Mouse (Mus musculus) spleen, adult 2 months (tissue): ENCODE data around the gene Glud1. TPM values are rescaled to one million over a fixed set of nuclear protein-coding genes. Genes with fewer than 3 reads are reported as not detected.

ENCODE experiments used
- DNase-seq, 2 experiments: peaks; one replicate each; pipeline versions ENCODE4 v3.0.0 to v3.0.0-alpha.2; 2012 to 2021; ENCODE audit warnings: low spot score in 2 of 2, low read depth in 1 of 2
- H3K27ac ChIP-seq: fragments of 200-500 bp; 2 replicates; pipeline ENCODE4 v1.5.1; 2012; ENCODE audit warnings: low read length, inconsistent platforms; ENCODE audit not compliant: insufficient read depth
- H3K27me3 ChIP-seq: fragments of 200-500 bp; 2 replicates; pipeline ENCODE4 v1.6.1; 2012; ENCODE audit warnings: mild to moderate bottlenecking, moderate library complexity, low read length, inconsistent platforms; ENCODE audit not compliant: control insufficient read depth, insufficient read depth
- H3K36me3 ChIP-seq: fragments of 200-500 bp; 2 replicates; pipeline ENCODE4 v1.6.1; 2012; ENCODE audit warnings: mild to moderate bottlenecking, low read length, inconsistent platforms; ENCODE audit not compliant: control insufficient read depth, insufficient read depth
- H3K4me1 ChIP-seq: fragments of 200-500 bp; 2 replicates; pipeline ENCODE4 v1.6.1; 2011; ENCODE audit warnings: inconsistent platforms; ENCODE audit not compliant: control insufficient read depth, insufficient read depth, insufficient read length
- H3K4me3 ChIP-seq: fragments of 200-500 bp; 2 replicates; pipeline ENCODE4 v1.5.1; 2011; ENCODE audit warnings: mild to moderate bottlenecking, inconsistent platforms; ENCODE audit not compliant: insufficient read depth, insufficient read length; ENCODE audit errors: extremely low read depth
- CTCF ChIP-seq: fragments of 200-500 bp; IDR thresholded peaks from 2 replicates; pipeline ENCODE4 v1.5.1; 2011; ENCODE audit warnings: mild to moderate bottlenecking, inconsistent platforms; ENCODE audit not compliant: insufficient read depth, insufficient read length, insufficient replicate concordance; ENCODE audit errors: extremely low read depth
- POLR2A ChIP-seq: fragments of 200-500 bp; IDR thresholded peaks from 2 replicates; pipeline ENCODE4 v1.6.1; 2011; ENCODE audit warnings: low read depth, low read length, inconsistent platforms
- WGBS: fragments of 180-500 bp; shearing (Covaris S2); methylation state at CpG from one replicate; pipeline ENCODE4 v1.1.7; 2018; 5-methylcytosine and 5-hydroxymethylcytosine counted together
- polyA plus RNA-seq: library from polyadenylated mRNA; depleted of rRNA; stranded (reverse); fragments of >200 nt; gene quantifications from 2 replicates; pipeline ENCODE4 v1.2.3, GENCODE M21; 2012

Glud1 gene
- polyA plus RNA-seq, 1 experiment, result 47.7 TPM

DNA sequence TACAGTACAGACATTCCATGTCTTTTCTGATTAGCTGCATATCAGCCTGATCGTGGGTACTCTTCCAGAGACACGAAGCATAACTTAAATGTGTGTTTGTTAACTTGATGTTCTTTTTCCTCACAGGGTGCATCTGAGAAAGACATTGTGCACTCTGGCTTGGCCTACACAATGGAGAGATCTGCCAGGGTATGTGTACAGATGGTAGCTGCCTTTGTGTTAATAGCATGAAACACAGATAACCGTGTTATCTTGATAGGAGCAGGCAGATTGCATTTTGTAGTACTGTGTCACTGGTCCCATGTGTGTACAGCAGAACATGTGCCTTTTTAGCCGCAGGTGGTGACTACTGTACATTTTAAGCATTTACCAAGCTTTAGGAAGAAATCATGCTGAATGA lies 31.5 kb downstream of the Glud1 start:
- WGBS, result 88% methylated on average over 4 of the region's 4 CpGs
- Histone ChIP-seq H3K36me3 (peaks cover 38% of the 10 kb centered on the region), H3K4me1 (no peaks in the 10 kb centered on the region), H3K27me3 (no peaks in the 10 kb centered on the region), H3K27ac (no peak overlapping the region), H3K4me3 (no peak overlapping the region)
- no peak for DNase-seq
- TF ChIP-seq POLR2A (no peak), CTCF (no peak)

DNA sequence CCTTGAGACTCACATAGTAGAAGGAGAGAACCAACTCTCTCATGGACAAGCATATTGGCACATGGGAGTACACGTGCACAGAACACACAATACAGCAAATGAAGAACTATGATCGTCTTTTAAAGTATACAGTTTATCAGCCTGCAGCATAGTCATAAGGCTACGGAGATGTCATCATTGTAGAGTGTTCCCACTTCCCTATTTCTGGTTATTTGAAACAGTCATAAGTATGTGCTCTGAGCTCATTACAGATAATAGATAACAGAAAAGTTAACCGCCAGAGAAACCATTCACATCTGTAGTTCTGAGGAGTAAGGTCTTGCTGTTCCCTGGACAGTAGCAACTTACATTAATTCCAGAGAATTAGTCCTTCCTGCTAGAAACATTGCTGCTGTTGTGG lies 32.6 kb downstream of the Glud1 start:
- Histone ChIP-seq H3K36me3 (peaks cover 31% of the 10 kb centered on the region), H3K4me3 (no peak overlapping the region), H3K27ac (no peak overlapping the region), H3K4me1 (no peaks in the 10 kb centered on the region), H3K27me3 (no peaks in the 10 kb centered on the region)
- no peak for DNase-seq
- TF ChIP-seq CTCF (no peak), POLR2A (no peak)
- WGBS, result 73% methylated on average over 4 of the region's 4 CpGs

DNA sequence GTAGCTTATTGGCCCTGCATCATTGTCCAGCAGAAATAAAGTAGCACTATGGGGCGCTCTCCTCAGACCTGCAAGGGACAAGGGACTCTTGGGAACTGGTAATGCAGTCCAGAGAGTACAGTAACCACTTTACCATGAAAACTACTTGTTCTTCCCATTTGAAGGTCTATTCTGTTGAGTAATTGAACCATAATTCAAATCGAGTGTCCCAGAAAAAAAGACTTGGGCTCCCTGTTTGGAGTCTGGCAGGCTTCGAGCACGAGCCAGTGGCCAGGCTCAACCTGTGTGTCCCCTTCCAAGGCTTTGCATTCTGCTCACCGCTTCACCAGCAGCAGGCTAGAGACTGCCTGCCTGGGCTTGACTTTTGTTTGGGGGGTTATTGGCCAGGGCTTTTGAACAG lies 33.8 kb downstream of the Glud1 start:
- WGBS, result 92% methylated on average over 5 of the region's 5 CpGs
- H3K27me3 ChIP-seq, result no peaks in the 10 kb centered on the region
- no peaks in the 10 kb centered on the region for H3K4me1 ChIP-seq
- no peak overlapping the region for H3K27ac ChIP-seq
- no peak overlapping the region for H3K4me3 ChIP-seq
- no peak for TF ChIP-seq POLR2A
- no peak for DNase-seq
- peaks cover 26% of the 10 kb centered on the region for H3K36me3 ChIP-seq

DNA sequence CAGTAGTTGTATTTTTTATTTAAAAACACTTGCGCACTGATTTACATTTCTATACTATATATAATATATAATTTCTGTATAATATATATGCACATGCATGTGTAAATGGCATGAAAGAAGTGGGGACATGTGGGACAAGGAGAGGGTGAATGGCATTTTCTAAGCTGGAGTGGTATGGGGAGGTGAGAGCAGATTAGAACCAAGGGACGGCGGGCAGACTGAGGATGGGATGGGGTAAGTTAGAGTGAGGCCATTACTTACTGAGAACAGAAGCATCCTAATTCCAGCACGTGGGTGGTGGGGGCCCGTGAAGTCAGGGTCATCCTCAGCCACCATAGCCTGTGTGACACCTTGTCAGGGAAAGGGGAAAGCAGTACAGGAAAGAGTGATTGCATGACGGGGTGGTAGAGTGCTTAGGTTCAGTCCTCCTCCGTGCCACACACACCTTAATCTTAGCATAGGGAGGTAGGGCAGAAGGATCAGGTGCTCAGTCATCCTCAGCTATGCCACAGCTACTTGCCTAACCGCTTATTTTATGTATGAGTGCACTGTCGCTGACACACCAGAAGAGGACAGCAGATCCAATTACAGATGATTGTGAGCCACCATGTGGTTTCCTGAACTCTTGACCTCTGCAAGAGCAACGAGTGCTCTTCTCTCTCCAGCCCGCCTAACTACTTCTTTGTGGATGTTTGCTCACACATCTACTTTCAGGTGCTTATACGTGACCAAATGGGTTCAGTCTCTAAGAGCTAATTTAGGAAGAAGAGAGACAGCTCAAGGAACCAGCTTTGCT lies 35.4 kb downstream of the Glud1 start:
- H3K4me3 ChIP-seq, result no peak overlapping the region
- peaks cover 19% of the 10 kb centered on the region for H3K36me3 ChIP-seq
- no peaks in the 10 kb centered on the region for H3K4me1 ChIP-seq
- 79% methylated on average over 12 of the region's 12 CpGs for WGBS
- DNase-seq, result no peak
- no peak overlapping the region for H3K27ac ChIP-seq
- TF ChIP-seq POLR2A, result no peak
- TF ChIP-seq CTCF, result no peak
- H3K27me3 ChIP-seq, result no peaks in the 10 kb centered on the region

DNA sequence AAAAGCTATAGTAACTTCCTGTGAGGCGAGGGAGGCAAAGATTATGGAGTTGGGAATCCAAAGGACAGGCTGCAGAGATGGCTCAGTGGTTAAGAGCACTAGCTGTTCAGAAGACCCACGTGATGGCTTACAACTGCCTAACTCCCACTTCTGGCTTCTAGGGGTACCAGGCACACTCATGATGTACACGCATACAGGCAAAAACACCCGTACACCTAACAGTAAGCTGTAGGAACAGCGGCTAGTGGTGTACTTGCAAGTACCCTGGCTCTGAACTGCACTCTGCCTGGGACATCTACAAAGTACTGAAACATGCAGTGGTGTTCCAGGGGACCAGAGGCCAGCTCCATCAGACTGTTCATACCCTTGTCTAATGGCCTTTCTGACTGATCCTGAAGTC lies 36.6 kb downstream of the Glud1 start:
- Histone ChIP-seq H3K27ac (no peak overlapping the region), H3K4me1 (no peaks in the 10 kb centered on the region), H3K27me3 (no peaks in the 10 kb centered on the region), H3K36me3 (peaks cover 12% of the 10 kb centered on the region), H3K4me3 (no peak overlapping the region)
- 89% methylated on average over 5 of the region's 5 CpGs for WGBS
- no peak for TF ChIP-seq CTCF
- no peak for TF ChIP-seq POLR2A
- no peak for DNase-seq

DNA sequence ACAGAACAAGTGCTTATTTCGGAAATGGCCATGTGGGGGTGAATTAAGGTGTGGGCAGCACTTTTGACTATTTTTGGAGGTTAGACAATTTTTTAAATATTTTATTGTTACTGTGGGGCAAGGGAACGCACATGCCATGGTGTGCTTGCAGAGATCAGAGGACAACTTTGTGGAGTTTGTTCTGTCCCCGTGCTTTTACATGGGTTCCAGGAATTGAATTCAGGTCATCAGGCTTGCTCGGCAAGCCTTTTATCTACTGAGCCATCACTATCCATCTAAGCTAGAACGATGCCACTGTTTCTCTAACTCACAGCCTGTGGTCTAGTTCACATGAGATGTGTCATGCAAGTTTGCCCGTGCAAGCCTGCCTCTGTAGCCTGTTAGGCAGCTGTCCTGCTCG lies 37.8 kb downstream of the Glud1 start:
- Histone ChIP-seq H3K36me3 (peaks cover 7% of the 10 kb centered on the region), H3K27ac (no peak overlapping the region), H3K27me3 (no peaks in the 10 kb centered on the region), H3K4me1 (no peaks in the 10 kb centered on the region), H3K4me3 (no peak overlapping the region)
- DNase-seq, result no peak
- no peak for TF ChIP-seq POLR2A
- TF ChIP-seq CTCF, result no peak
- WGBS, result 84% methylated on average over 7 of the region's 7 CpGs

DNA sequence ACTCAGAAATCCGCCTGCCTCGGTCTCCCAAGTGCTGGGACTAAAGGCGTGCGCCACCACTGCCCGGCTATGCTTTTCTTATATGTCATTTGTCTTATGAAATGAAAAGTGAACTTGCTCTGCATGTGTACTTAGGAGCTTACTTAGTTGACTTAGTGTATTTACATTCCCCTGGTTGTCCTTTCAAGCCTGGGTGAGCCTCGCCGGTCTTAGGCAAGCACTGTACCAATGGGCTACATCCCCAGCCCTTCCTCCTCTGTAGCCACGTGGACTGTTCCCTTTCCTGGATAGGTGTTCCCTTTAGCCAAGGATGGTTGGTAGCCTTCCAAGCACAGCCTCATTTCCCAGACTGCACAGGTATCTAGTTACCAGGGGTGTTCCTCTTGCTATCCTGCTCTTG lies 38.5 kb downstream of the Glud1 start:
- Histone ChIP-seq H3K27me3 (no peaks in the 10 kb centered on the region), H3K36me3 (peaks cover 6% of the 10 kb centered on the region), H3K4me3 (no peak overlapping the region), H3K27ac (no peak overlapping the region), H3K4me1 (no peaks in the 10 kb centered on the region)
- no peak for DNase-seq
- 94% methylated on average over 8 of the region's 8 CpGs for WGBS
- TF ChIP-seq POLR2A, result no peak
- TF ChIP-seq CTCF, result no peak
